Mouse (Mus musculus) embryo, embryonic 9.5 days (tissue): ENCODE data around the gene Wbp4.

ENCODE experiments used
- DNase-seq: peaks from one replicate; pipeline ENCODE4 v3.0.0-alpha.2; 2017; ENCODE audit errors: extremely low spot score

Gene Wbp4

GRCm38 (mm10) chr14:79507846-79508245 is 26.5 kb upstream of the Wbp4 start:
- no peak for DNase-seq

- DNase-seq, result no peak
Measured at GRCm38 (mm10) chr14:79506207-79506606, 24.9 kb upstream of the Wbp4 start.

DNA sequence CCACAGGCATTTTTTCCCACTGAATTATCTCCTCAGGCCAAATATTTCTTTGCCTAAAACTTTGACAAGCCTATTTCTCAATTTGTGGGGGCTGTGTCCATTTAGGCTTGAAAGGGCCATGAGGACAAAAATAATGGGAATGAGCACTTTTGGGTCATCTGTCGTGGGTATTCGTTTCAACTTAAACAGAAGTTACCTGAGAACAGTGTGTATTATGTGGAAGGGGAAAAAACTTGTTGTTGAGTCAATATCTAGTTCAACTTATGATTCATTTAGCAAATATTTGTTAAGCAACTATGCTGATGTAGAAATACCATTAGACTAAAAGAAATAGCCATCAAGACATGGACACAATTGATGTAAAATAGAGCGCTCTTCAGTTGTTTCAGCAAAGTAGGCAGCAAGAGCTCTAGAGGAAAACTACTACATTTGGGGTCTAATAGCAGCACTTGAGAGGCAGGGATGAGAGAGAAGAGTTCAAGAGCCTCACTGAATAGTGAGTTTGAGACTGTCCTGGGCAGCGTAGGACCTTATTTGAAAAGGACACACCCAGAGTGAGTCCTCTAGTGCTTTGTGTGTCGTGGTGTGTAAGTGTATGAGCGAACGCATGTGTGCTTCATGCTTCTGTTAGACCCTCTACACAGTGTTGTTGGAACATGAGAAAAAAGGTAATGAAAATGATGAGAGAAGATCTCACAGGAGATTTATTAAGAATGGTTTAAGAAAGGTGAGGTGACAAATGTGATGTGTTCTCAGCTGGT is 23.1 kb upstream of the Wbp4 start:
- no peak for DNase-seq

GRCm38 (mm10) chr14:79503371-79504075 is 22.2 kb upstream of the Wbp4 start:
- DNase-seq, result no peak

DNA sequence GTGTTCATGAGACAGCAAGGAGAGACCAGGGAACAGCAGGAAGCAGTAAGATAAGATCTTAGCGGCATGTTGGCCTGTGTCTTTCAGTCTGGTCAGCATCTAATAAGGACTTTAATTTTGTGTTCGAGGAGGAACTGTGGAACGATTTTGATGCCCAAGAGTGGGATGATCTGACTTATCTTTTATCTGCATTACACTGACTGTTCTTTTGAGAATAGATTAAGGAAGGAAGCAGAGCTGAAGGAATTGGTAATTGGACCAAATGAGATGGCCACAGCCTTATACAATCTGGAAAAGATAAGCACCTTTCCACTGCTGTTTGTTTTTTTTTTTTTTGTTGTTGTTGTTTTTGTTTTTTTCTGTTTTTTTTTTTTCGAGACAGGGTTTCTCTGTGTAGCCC is 19.4 kb upstream of the Wbp4 start:
- no peak for DNase-seq

DNA sequence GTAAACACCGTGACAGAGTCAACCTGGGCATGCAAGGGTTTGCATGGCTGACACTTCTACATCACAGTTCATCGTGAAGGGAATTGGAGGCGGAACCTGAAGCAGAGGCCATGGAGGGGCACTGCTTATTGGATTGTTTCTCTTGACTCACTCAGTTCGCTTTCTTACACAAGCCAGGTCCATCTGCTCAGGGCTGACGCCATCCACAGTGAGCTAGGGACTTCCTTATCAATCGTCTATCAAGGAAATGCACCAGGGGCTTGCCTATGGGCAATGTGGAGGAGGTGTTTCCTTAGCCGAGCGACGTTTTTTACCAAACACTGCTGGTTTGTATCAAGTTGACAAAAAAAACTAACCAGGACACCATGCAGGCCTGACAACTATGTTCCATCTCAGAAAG is 18.0 kb upstream of the Wbp4 start:
- no peak for DNase-seq

- no peak for DNase-seq
Measured at GRCm38 (mm10) chr14:79494349-79494748, 13.0 kb upstream of the Wbp4 start.

- no peak for DNase-seq
Measured at GRCm38 (mm10) chr14:79490246-79490645, 8.9 kb upstream of the Wbp4 start.

- no peak for DNase-seq
Measured at GRCm38 (mm10) chr14:79489150-79489549, 7.8 kb upstream of the Wbp4 start.

- no peak for DNase-seq
Measured at GRCm38 (mm10) chr14:79488531-79488930, 7.2 kb upstream of the Wbp4 start.

DNA sequence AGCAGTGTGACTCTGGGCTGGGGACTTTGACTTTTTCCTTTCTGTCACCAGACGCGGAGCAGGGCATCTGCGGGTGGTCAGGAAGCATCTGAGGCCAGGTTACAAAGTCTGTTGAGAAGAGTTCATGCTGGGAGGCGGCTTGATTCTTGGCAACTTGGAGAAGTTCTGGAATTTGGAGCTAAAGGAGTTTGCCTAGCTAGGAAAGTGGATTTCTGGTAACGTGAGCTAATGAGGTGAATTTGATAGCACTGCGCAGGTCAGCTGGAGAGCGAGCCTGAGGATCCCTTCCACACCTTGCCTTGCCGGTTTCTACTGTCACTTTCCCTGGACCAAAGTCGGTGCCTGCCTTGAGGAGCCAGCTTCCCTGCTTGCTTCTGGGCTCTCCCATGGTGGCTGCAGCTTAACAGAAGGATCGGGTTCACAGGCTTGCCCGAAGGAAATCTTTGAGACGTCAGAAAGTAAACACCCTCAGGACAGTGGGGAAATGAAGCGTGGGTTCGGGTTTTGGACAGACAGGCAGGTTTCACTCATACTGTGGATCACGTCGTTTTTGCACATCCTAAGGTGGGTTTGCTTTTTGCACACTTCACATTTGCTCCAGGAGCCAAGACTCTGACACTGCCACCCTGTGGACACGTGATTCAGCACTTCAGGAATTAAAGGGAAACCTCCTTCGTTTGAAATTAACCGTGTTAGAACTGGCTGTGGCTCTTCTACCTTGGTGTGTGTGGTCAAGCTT is 5.8 kb upstream of the Wbp4 start:
- DNase-seq, result peak; percentile 56

GRCm38 (mm10) chr14:79486617-79486992 is 5.3 kb upstream of the Wbp4 start:
- DNase-seq, result no peak

DNA sequence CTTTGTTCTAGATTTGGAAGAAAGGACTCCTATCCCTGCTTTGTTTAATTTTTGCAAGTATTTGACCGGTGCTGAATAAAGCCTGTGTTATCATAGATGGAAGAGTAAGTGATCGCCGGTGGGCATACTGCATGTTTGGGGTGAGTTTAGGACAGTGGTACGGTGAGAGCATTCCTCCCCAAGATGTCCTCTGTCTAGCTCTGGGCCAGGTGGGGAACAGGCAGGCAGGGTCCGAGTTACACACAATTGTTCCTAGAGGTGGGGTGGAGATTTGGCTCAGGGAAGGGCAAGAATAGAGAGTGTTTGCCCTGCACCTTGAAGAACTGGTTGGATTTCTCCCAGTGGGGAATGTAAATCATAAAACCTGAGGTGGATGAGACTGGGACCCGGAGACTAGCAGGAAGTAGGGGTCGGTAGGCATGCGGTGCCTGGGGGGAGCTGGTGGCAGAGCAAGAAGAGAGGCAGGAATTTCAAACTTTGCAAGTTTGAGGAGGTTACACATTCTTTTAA is 2.3 kb upstream of the Wbp4 start:
- no peak for DNase-seq

- DNase-seq, result no peak
Measured at GRCm38 (mm10) chr14:79482747-79483355, 1.5 kb upstream of the Wbp4 start.

- DNase-seq, result no peak
Measured at GRCm38 (mm10) chr14:79482251-79482661, 936 bp upstream of the Wbp4 start.

DNA sequence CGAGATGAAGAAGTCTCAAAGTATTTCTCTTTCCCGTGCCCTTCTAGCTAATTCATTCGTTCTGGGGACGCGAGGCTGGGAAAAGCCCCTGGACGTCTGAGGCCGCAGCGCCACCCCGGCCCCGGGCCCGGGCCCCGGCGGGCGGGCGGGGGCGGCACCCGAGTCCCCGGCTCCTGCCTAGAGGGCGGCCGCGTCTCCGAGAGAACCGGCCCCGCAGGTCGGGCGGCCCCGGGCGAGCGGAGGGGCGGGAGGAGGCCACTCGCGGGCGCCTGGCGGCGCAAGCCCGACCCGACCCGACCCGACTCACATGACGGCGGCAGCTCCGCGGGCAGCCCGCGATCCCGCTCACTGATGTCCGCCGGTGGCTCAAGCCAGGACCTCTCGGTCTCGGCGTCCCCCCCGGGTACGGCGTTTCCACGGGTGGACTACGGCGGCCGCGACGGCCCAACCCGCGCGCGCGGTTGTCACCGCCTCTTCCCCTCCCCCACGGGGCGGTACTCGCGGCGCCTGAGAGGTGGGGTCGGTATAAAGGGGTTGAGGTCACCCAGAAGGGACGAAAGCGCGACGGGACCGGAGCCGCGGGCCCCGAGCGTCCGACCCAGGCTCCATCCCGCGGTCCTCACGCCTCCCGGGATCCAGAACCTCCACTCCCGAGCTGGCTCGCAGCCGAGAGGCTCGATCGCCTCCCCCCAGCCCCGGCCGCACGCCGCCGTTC is 539 bp downstream of the Wbp4 start, which contains the start of gene Elf1:
Gene Elf1 (plus strand): TSS at position 571 of the 715 bp plus-strand sequence.
- peak; percentile 92 for DNase-seq

DNA sequence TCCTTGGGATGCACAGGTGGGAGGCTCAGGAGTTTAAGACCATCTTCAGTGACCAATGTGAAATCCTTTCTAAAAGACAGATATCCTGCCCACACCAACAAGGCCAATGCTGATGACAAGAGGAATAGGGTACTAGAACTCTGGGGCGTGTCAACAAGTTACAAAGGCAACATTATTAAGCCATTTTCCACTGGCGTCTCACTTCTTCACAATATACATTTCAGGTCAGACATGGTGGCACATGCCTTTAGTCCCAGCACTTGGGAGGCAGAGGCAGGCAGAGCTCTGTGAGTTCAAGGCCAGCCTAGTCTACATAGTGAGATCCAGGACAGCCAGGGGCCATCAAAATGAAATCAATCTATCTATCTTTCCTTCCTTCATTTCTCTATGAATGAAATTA is 7.9 kb downstream of the Wbp4 start:
- DNase-seq, result no peak

GRCm38 (mm10) chr14:79467621-79468020 is 13.7 kb downstream of the Wbp4 start:
- no peak for DNase-seq

DNA sequence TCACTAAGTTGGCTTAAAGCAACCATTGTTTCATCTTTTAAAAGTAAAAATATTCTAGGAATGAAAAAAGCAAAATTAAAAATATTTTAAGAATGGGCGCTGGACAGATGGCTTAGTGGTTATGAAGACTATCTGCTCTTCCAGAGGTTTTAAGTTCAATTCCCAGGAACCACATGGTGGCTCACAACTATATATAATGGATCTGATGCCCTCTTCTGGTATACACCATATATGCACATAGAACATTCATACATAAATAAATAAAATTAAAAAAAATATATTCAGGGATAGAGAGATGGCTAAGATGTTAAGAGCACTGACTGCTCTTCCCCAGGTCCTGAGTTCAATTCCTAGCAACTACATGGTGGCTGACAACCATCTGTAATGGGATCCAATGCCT is 15.7 kb downstream of the Wbp4 start:
- no peak for DNase-seq

GRCm38 (mm10) chr14:79460988-79461387 is 20.3 kb downstream of the Wbp4 start:
- no peak for DNase-seq

DNA sequence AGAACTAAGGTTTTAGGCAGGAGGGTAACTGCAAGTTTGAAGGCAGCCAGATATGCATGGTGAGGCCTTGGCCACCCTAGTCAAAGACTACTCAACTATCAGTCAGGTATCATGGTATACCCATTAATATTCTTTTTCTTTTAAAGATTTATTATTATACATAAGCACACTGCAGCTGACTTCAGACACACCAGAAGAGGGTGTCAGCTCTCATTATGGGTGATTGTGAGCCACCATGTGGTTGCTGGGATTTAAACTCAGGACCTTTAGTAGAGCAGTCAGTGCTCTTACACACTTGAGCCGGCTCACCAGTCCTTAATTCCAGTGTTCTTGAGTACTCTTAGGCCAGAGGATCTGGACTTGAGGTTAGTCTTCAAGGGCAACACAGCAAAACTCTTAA is 20.9 kb downstream of the Wbp4 start:
- no peak for DNase-seq
